Mouse (Mus musculus): ENCODE measurements around the gene D1Pas1. TPM values are rescaled to one million over a fixed set of nuclear protein-coding genes. Genes with fewer than 3 reads are reported as not detected.
A peak's percentile ranks its signal among the peaks of the same experiment; 100 is the strongest.

Gene D1Pas1
- polyA plus RNA-seq, 1 experiment from 2014 or later, result 0.16 TPM

GRCm38 (mm10) chr1:186959380-186959779, 7.8 kb upstream of the D1Pas1 start:
- Histone ChIP-seq H3K4me3 (no peak overlapping the region), H3K27ac (no peak overlapping the region), H3K9me3 (replicated peaks) (no peaks in the 10 kb centered on the region), H3K27me3 (ENCODE audit: low read depth, poor library complexity, severe bottlenecking) (no peaks in the 10 kb centered on the region), H3K4me1 (no peaks in the 10 kb centered on the region), H3K36me3 (no peaks in the 10 kb centered on the region)
- 42% methylated on average over 4 of the region's 4 CpGs for WGBS
- DNase-seq (ENCODE audit: low spot score), result no peak

- Histone ChIP-seq H3K36me3 (peaks cover 4% of the 10 kb centered on the region; the same call in 1 of the 2 replicates), H3K9me3 (replicated peaks) (peaks cover 17% of the 10 kb centered on the region; the same call in 1 of the 2 replicates), H3K27ac (no peak overlapping the region), H3K4me3 (no peak overlapping the region), H3K27me3 (ENCODE audit: low read depth, poor library complexity, severe bottlenecking) (no peaks in the 10 kb centered on the region), H3K4me1 (no peaks in the 10 kb centered on the region)
- 68% methylated on average over 4 of the region's 4 CpGs for WGBS
- DNase-seq (ENCODE audit: low spot score), result no peak
These were observed 2.9 kb upstream of the D1Pas1 start for GRCm38 (mm10) chr1:186964143-186964875.

- peaks cover 17% of the 10 kb centered on the region; the same call in 1 of the 2 replicates for H3K9me3 ChIP-seq (replicated peaks)
- no peaks in the 10 kb centered on the region for H3K4me1 ChIP-seq
- WGBS, result 91% methylated on average over 34 of the region's 34 CpGs
- peaks cover 4% of the 10 kb centered on the region; the same call in 1 of the 2 replicates for H3K36me3 ChIP-seq
- no peaks in the 10 kb centered on the region for H3K27me3 ChIP-seq (ENCODE audit: low read depth, poor library complexity, severe bottlenecking)
- no peak for DNase-seq (ENCODE audit: low spot score)
- H3K4me3 ChIP-seq, result 0 out of 2 replicates have a peak overlapping the region, but pooled peaks have one; percentile 4
- no peak overlapping the region for H3K27ac ChIP-seq
These were observed 710 bp downstream of the D1Pas1 start for GRCm38 (mm10) chr1:186967926-186968325.

- H3K4me1 ChIP-seq, result no peaks in the 10 kb centered on the region
- H3K9me3 ChIP-seq (replicated peaks), result no peaks in the 10 kb centered on the region
- WGBS, result 47% methylated on average over 4 of the region's 4 CpGs
- H3K27me3 ChIP-seq (ENCODE audit: low read depth, poor library complexity, severe bottlenecking), result no peaks in the 10 kb centered on the region
- no peaks in the 10 kb centered on the region for H3K36me3 ChIP-seq
- H3K4me3 ChIP-seq, result no peak overlapping the region
- DNase-seq (ENCODE audit: low spot score), result no peak
- no peak overlapping the region for H3K27ac ChIP-seq
These were observed 9.8 kb downstream of the D1Pas1 start for GRCm38 (mm10) chr1:186976937-186977540.

GRCm38 (mm10) chr1:186977801-186978200, 10.6 kb downstream of the D1Pas1 start:
- no peak for DNase-seq (ENCODE audit: low spot score)
- 94% methylated on average over 2 of the region's 2 CpGs for WGBS
- Histone ChIP-seq H3K36me3 (no peaks in the 10 kb centered on the region), H3K4me1 (no peaks in the 10 kb centered on the region), H3K4me3 (no peak overlapping the region), H3K27me3 (ENCODE audit: low read depth, poor library complexity, severe bottlenecking) (no peaks in the 10 kb centered on the region), H3K27ac (no peak overlapping the region), H3K9me3 (replicated peaks) (no peaks in the 10 kb centered on the region)

- Histone ChIP-seq H3K27ac (no peak overlapping the region), H3K4me3 (no peak overlapping the region), H3K4me1 (no peaks in the 10 kb centered on the region), H3K36me3 (no peaks in the 10 kb centered on the region), H3K9me3 (replicated peaks) (no peaks in the 10 kb centered on the region), H3K27me3 (ENCODE audit: low read depth, poor library complexity, severe bottlenecking) (no peaks in the 10 kb centered on the region)
- WGBS, result 93% methylated on average over 8 of the region's 8 CpGs
- DNase-seq (ENCODE audit: low spot score), result no peak
These were observed 12.2 kb downstream of the D1Pas1 start for GRCm38 (mm10) chr1:186979465-186979864.

GRCm38 (mm10) chr1:186980503-186980902, 13.3 kb downstream of the D1Pas1 start:
- 82% methylated on average over 9 of the region's 9 CpGs for WGBS
- H3K9me3 ChIP-seq (replicated peaks), result no peaks in the 10 kb centered on the region
- no peak overlapping the region for H3K27ac ChIP-seq
- DNase-seq (ENCODE audit: low spot score), result no peak
- no peak overlapping the region for H3K4me3 ChIP-seq
- no peaks in the 10 kb centered on the region for H3K4me1 ChIP-seq
- no peaks in the 10 kb centered on the region for H3K27me3 ChIP-seq (ENCODE audit: low read depth, poor library complexity, severe bottlenecking)
- H3K36me3 ChIP-seq, result no peaks in the 10 kb centered on the region

- no peak for DNase-seq (ENCODE audit: low spot score)
- no peaks in the 10 kb centered on the region for H3K36me3 ChIP-seq
- no peaks in the 10 kb centered on the region for H3K27me3 ChIP-seq (ENCODE audit: low read depth, poor library complexity, severe bottlenecking)
- 94% methylated on average over 11 of the region's 11 CpGs for WGBS
- H3K4me1 ChIP-seq, result peaks cover 5% of the 10 kb centered on the region; the same call in 1 of the 2 replicates
- no peaks in the 10 kb centered on the region for H3K9me3 ChIP-seq (replicated peaks)
- no peak overlapping the region for H3K4me3 ChIP-seq
- no peak overlapping the region for H3K27ac ChIP-seq
These were observed 17.9 kb downstream of the D1Pas1 start for GRCm38 (mm10) chr1:186985131-186985530.

- no peaks in the 10 kb centered on the region for H3K27me3 ChIP-seq (ENCODE audit: low read depth, poor library complexity, severe bottlenecking)
- no peaks in the 10 kb centered on the region for H3K9me3 ChIP-seq (replicated peaks)
- H3K4me1 ChIP-seq, result peaks cover 5% of the 10 kb centered on the region; the same call in 1 of the 2 replicates
- no peak overlapping the region for H3K27ac ChIP-seq
- H3K4me3 ChIP-seq, result no peak overlapping the region
- peak; percentile 25 for DNase-seq (ENCODE audit: low spot score)
- no peaks in the 10 kb centered on the region for H3K36me3 ChIP-seq
- 83% methylated on average over 9 of the region's 9 CpGs for WGBS
These were observed 18.9 kb downstream of the D1Pas1 start for GRCm38 (mm10) chr1:186986086-186986485.

GRCm38 (mm10) chr1:186986506-186986905, 19.3 kb downstream of the D1Pas1 start:
- WGBS, result 93% methylated on average over 8 of the region's 8 CpGs
- Histone ChIP-seq H3K9me3 (replicated peaks) (no peaks in the 10 kb centered on the region), H3K4me3 (no peak overlapping the region), H3K27ac (no peak overlapping the region), H3K4me1 (peaks cover 5% of the 10 kb centered on the region; the same call in 1 of the 2 replicates), H3K27me3 (ENCODE audit: low read depth, poor library complexity, severe bottlenecking) (no peaks in the 10 kb centered on the region), H3K36me3 (no peaks in the 10 kb centered on the region)
- no peak for DNase-seq (ENCODE audit: low spot score)

- H3K36me3 ChIP-seq, result no peaks in the 10 kb centered on the region
- DNase-seq (ENCODE audit: low spot score), result no peak
- peaks cover 5% of the 10 kb centered on the region; the same call in 1 of the 2 replicates for H3K4me1 ChIP-seq
- H3K9me3 ChIP-seq (replicated peaks), result no peaks in the 10 kb centered on the region
- no peak overlapping the region for H3K4me3 ChIP-seq
- H3K27me3 ChIP-seq (ENCODE audit: low read depth, poor library complexity, severe bottlenecking), result no peaks in the 10 kb centered on the region
- no peak overlapping the region for H3K27ac ChIP-seq
- 75% methylated on average over 9 of the region's 9 CpGs for WGBS
These were observed 21.1 kb downstream of the D1Pas1 start for GRCm38 (mm10) chr1:186988281-186988682.

- 94% methylated on average over 4 of the region's 4 CpGs for WGBS
- no peak overlapping the region for H3K4me3 ChIP-seq
- DNase-seq (ENCODE audit: low spot score), result no peak
- H3K36me3 ChIP-seq, result no peaks in the 10 kb centered on the region
- H3K27me3 ChIP-seq (ENCODE audit: low read depth, poor library complexity, severe bottlenecking), result no peaks in the 10 kb centered on the region
- no peaks in the 10 kb centered on the region for H3K9me3 ChIP-seq (replicated peaks)
- H3K4me1 ChIP-seq, result peaks cover 5% of the 10 kb centered on the region; the same call in 1 of the 2 replicates
- no peak overlapping the region for H3K27ac ChIP-seq
These were observed 21.6 kb downstream of the D1Pas1 start for GRCm38 (mm10) chr1:186988822-186989221.

- no peaks in the 10 kb centered on the region for H3K36me3 ChIP-seq
- no peaks in the 10 kb centered on the region for H3K9me3 ChIP-seq (replicated peaks)
- 76% methylated on average over 6 of the region's 6 CpGs for WGBS
- DNase-seq (ENCODE audit: low spot score), result peak; percentile 23
- peaks cover 5% of the 10 kb centered on the region; the same call in 1 of the 2 replicates for H3K4me1 ChIP-seq
- H3K27me3 ChIP-seq (ENCODE audit: low read depth, poor library complexity, severe bottlenecking), result no peaks in the 10 kb centered on the region
- no peak overlapping the region for H3K27ac ChIP-seq
- no peak overlapping the region for H3K4me3 ChIP-seq
These were observed 24.3 kb downstream of the D1Pas1 start for GRCm38 (mm10) chr1:186991473-186991872.

All from limb, embryonic 10.5 days (tissue).